Comparison of ENCODE assay signal across 34 mouse cellular contexts in genomic region chr8:10592917-10593316, GRCm38 (mm10).
"Had no signal": no experiment of that assay in that cellular context is flagged by ENCODE, and none has a peak within 500 bp of the region (broad histone marks: within the 10 kb centered on the region; RNA-seq: fewer than 3 reads in every experiment).

No protein-coding gene starts in this region.

- H3K27me3 ChIP-seq: heart, embryonic 12.5 days; heart, embryonic 13.5 days; heart, embryonic 15.5 days; hindbrain, embryonic 12.5 days; hindbrain, embryonic 15.5 days; intestine, embryonic 15.5 days; kidney, embryonic 15.5 days had no signal

- H3K4me3 ChIP-seq: heart, embryonic 12.5 days; heart, embryonic 13.5 days; heart, embryonic 15.5 days; hindbrain, embryonic 10.5 days; hindbrain, embryonic 12.5 days; hindbrain, embryonic 13.5 days; hindbrain, embryonic 15.5 days; intestine, embryonic 15.5 days; kidney, embryonic 15.5 days; layer of hippocampus, adult 2 months; left cerebral cortex, adult 2 months had no signal

- H3K27ac ChIP-seq: heart, embryonic 13.5 days; heart, embryonic 15.5 days; hindbrain, embryonic 10.5 days; hindbrain, embryonic 12.5 days; hindbrain, embryonic 13.5 days; hindbrain, embryonic 14.5 days; hindbrain, embryonic 15.5 days; hindbrain, postnatal 0 days; intestine, embryonic 15.5 days; kidney, embryonic 15.5 days; kidney, postnatal 0 days; layer of hippocampus, adult 2 months; left cerebral cortex, adult 2 months had no signal

- H3K9ac ChIP-seq: heart, embryonic 12.5 days; heart, embryonic 13.5 days; heart, embryonic 15.5 days; hindbrain, embryonic 12.5 days; hindbrain, embryonic 13.5 days; hindbrain, embryonic 14.5 days; hindbrain, embryonic 15.5 days; intestine, embryonic 15.5 days; kidney, embryonic 15.5 days had no signal

- H3K9me3 ChIP-seq: heart, embryonic 12.5 days; heart, embryonic 13.5 days; heart, embryonic 15.5 days; hindbrain, embryonic 10.5 days; hindbrain, embryonic 12.5 days; hindbrain, embryonic 13.5 days; hindbrain, embryonic 15.5 days; intestine, embryonic 15.5 days; kidney, embryonic 15.5 days had no signal

- H3K4me1 ChIP-seq: hindbrain, embryonic 12.5 days; hindbrain, embryonic 13.5 days; hindbrain, embryonic 15.5 days; intestine, embryonic 15.5 days; kidney, embryonic 15.5 days had no signal

- DNase-seq: heart, postnatal 10 days; heart, postnatal 14 days; heart, postnatal 36 days; heart, postnatal 4 days; kidney, adult 11 months; kidney, adult 18-20 months; kidney, adult 2 months; kidney, adult 8-10 months; kidney, adult 9 months; kidney, postnatal 10 days; kidney, postnatal 14 days; kidney, postnatal 25 days; kidney, postnatal 36 days; kidney, postnatal 4 days; layer of hippocampus, adult 9-11 months; layer of hippocampus, postnatal 36 days had no signal

- H3K36me3 ChIP-seq: heart, embryonic 12.5 days; heart, embryonic 13.5 days; heart, embryonic 15.5 days; hindbrain, embryonic 10.5 days; hindbrain, embryonic 12.5 days; hindbrain, embryonic 15.5 days; intestine, embryonic 15.5 days; kidney, embryonic 15.5 days had no signal

- ATAC-seq: hindbrain, embryonic 16.5 days; hindbrain, postnatal 0 days; inflammation-experienced regulatory T-cells, adult 6 months; intestine, embryonic 15.5 days; intestine, embryonic 16.5 days; intestine, postnatal 0 days had no signal
